Mouse (Mus musculus): ENCODE measurements around the gene Bpifb2.

DNA sequence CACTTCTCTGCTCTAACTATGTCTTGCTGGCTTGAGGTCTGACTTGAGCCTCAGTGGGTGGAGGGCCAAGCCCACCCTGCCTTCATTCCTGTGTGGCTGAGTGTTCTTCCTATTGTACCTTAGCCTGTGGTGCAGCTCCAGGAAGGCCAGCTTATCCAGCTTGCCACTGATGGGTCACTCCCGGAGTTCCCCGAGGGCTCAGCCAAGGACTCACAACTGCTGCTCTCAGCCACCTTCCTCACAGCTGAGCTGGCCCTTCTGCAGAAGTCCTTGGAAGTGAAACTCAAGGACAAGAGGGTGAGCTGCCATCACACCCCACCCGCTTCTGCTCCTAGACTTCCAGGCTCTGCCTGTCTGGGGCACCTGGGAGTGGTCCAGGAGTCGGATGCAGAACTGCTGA is 31.8 kb downstream of the Bpifb2 start:
- TF ChIP-seq CTCF (IDR thresholded peaks at IDR 0.05; ENCODE audit: low read depth, low read length) (no peak), EP300 (IDR thresholded peaks at IDR 0.05; ENCODE audit: insufficient read depth, low read depth, low read length) (no peak)
